Mouse (Mus musculus) ovary, adult 2 months (tissue): ENCODE data around the gene Mtcp1. TPM values are rescaled to one million over a fixed set of nuclear protein-coding genes. Genes with fewer than 3 reads are reported as not detected.

ENCODE experiments used
- polyA plus RNA-seq: library from polyadenylated mRNA; depleted of rRNA; stranded (reverse); fragments of >200 nt; gene quantifications from 2 replicates; pipeline ENCODE4 v1.2.3, GENCODE M21; 2012; rRNA removed

Gene Mtcp1
- polyA plus RNA-seq, result 6.7 and 8.6 TPM in 2 replicates

DNA sequence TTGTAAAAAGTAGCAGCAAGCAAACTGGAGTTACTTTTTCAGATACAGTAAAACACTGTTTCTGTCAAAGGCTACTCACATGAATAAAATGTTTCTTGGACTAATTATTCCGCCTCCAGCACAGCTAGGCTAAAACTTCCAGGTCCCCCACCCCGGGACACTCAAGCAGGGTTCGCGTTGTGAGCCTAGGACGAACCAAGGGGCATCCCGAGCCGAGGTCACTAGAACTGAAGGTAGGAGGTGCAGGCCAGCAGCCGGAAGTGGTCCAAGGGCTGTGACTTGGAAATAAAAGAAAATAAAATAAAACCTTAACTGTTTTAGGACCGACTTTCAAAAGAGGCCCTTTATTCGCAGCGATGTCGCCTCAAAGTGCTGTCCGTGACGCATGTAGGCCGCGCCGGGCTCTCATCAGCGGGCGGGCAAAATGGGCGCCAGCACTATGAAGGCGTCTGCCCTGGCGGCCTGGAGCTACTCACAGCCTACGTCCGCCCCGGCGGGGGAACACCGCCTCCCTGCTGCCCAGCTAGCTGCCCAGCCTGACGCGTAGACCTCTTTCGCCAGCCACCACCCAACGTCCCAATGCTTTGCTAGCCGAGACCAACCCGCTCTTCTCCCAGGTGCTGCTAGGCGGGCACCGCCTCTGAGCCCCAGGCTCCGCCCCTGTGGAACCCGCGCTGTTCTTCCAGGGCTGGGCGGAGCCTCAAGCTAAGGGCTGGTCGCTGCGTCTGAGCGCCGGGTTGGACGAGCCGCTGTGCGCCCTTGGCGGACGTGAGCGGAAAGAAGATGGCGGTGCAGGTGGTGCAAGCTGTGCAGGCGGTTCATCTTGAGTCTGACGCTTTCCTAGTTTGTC lies at the start of gene Mtcp1, which contains the start of the genes Cmc4 and Brcc3:
Gene Mtcp1 (minus strand): TSS at position 653 of the 850 bp plus-strand sequence.
Gene Cmc4 (minus strand): TSS at position 649 of the 850 bp plus-strand sequence.
Gene Brcc3 (plus strand): TSS at position 693 of the 850 bp plus-strand sequence.

DNA sequence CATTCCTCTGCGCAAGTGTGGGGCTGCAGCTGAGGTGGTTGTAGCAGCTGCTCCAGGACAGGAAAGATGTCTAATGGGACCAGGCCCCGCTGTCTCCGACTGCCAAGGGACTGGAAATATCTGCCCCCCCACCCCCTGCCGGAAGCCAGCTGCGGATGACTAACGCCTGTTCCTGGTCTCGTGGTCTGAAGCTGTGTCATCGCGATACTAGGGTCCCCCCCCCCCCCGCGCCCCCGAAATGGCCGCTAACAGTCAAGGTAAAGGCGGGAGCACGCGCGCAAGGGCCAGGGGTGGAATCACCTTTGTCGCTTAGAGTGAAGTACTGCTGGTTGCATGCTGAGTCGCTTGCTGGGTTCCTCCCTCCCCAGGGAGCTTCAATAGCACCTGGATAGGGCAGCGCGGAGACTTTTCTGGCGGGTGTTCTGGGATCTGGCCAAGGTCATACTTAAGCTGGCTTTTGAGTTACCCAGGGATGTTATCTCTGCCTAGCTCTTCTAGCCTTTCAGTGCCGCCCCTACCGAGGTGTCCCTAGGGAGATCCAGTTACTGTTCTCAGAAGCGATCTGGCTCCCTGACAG lies 34.1 kb downstream of the Mtcp1 start, which contains the start of the genes Fundc2 and F8:
Gene Fundc2 (plus strand): TSS at position 205 of the 577 bp plus-strand sequence.
Gene F8 (minus strand): TSS at position 421 of the 577 bp plus-strand sequence.

Other genes with a start within 250 kb of the Mtcp1 start
- gene Fundc2, start 34.2 kb downstream of the Mtcp1 start, polyA plus RNA-seq, result 4.0 and 4.2 TPM in 2 replicates
- 0.76 and 1.9 TPM in 2 replicates for gene F8, start 34.0 kb downstream of the Mtcp1 start, polyA plus RNA-seq
- gene Cmc4, start within 50 bp of the Mtcp1 start, polyA plus RNA-seq, result 4.1 and 5.3 TPM in 2 replicates
- 1.2 and 1.7 TPM in 2 replicates for gene Brcc3, start within 50 bp of the Mtcp1 start, polyA plus RNA-seq
- 0.82 and 1.3 TPM in 2 replicates for gene Vbp1, start 97.7 kb upstream of the Mtcp1 start, polyA plus RNA-seq
- 0.55 and 0.73 TPM in 2 replicates for gene Rab39b, start 161.6 kb upstream of the Mtcp1 start, polyA plus RNA-seq